Mouse (Mus musculus): ENCODE results near the gene Scnn1b.

The Scnn1b gene

DNA sequence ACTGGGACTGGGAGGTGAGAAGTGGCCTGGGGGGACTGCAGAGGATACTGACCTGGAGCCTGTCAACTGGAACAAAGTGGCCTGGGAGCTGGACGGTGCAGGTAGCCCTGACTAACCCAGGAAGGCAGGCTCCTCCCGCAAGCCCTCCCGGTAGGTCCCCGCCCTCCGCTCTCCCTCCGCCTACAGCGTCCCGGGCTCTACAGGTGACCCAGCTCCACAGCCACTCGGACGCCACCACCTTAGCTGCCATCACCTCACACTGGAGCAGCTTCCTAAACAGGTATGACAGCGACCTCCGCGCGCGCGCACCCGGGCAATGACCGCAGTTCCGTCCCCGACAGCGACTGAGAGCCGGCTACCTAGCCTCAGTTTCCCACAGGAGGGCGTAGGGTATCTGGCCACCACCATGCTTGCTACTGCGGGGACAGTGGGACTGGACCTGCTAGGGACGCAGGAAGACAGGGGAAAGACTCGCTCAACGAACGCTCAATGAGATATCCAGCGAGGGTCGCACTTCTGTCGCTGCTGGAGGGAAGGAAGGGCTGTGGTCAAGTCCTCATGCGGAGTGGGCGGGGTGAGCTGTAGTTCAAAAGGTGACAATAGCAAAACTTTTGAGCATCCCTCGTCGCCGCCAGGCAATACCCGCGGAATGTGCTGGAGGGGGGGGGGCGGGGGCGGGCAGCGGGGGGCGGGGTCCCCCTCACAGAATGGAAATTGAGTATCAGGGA, at the start of gene Scnn1b:
Gene Scnn1b (plus strand): TSS at position 181 of the 728 bp plus-strand sequence.
- no peak for DNase-seq (ENCODE audit: low read depth, low spot score)

DNA sequence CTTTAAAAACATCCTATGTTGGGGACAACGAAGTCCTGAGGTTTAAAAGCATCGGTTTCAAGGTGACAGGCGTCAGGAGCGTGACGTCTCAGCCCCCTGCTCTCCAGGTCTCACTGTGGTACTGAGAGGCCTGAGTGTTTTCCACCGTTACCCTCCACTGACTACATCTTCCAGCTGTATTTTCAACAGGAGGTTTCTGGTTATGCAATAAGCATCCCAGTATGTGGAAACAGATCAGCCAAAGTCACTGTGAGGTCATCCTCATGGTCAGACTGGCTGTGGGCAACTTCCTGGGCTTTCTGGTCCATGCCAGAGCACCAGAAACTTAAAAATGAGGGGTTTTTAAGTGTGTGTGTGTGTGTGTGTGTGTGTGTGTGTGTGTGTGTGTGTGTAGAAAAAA, 43.2 kb upstream of the Scnn1b start:
- no peak for DNase-seq (ENCODE audit: low read depth, low spot score)

GRCm38 (mm10) chr7:121828481-121828880, 36.4 kb upstream of the Scnn1b start:
- no peak for DNase-seq (ENCODE audit: low read depth, low spot score)

- DNase-seq (ENCODE audit: low read depth, low spot score) = no peak
These were observed 29.4 kb upstream of the Scnn1b start for GRCm38 (mm10) chr7:121835392-121835791.

- DNase-seq (ENCODE audit: low read depth, low spot score) = no peak
These were observed 28.0 kb upstream of the Scnn1b start for GRCm38 (mm10) chr7:121836827-121837226.

GRCm38 (mm10) chr7:121840810-121841209, 24.0 kb upstream of the Scnn1b start:
- no peak for DNase-seq (ENCODE audit: low read depth, low spot score)

- DNase-seq (ENCODE audit: low read depth, low spot score) = no peak
These were observed 22.6 kb upstream of the Scnn1b start for GRCm38 (mm10) chr7:121842234-121842633.

DNA sequence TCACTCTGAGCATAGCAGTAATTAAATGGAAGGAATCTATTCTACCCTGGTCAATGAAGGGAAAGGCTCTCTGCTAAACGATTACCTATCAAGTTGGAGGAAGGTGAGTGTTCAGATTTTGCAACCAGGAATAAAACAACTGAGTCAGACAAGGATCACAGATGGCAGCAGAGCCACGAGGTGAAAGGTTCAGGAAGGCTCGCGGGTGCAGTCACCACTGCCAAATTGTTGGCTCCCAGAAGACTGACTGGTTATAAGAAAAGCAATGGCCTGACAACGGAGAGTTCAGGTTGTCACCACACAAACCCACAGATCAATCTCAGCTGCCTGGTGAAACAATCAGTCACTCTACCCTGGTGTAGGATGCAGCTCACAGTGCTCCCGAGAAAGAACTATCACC, 18.9 kb upstream of the Scnn1b start:
- no peak for DNase-seq (ENCODE audit: low read depth, low spot score)

DNA sequence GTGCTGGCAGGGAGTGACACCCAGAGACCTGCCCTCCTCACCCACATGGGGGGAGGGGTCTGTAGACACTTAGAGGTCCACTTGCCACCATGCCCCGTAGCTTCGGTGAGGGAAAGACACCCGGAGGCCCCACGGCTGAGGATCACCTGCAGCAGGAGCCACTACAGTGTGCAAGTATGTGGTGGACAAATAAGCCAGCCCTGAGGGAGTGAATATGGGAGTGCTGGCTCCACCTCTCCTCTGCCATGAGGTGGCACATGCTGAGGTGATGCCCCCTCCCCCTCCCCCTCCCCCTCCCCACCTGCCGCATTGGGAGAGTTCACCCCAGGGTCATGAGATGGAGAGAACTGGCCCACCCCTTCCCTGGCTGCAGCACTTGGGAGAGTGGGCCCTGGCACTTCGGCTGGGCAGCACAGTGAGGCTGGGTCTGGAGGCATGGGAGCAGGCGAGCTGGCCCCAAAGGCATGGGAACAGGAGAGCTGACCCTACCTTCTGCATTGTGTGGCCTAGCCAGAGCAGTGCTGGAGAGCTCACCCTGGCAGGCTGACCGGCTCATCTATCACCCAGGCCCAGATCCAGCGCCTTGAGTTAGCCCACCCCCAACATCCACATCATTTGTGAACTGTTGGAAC, 16.2 kb upstream of the Scnn1b start:
- DNase-seq (ENCODE audit: low read depth, low spot score) = no peak

DNA sequence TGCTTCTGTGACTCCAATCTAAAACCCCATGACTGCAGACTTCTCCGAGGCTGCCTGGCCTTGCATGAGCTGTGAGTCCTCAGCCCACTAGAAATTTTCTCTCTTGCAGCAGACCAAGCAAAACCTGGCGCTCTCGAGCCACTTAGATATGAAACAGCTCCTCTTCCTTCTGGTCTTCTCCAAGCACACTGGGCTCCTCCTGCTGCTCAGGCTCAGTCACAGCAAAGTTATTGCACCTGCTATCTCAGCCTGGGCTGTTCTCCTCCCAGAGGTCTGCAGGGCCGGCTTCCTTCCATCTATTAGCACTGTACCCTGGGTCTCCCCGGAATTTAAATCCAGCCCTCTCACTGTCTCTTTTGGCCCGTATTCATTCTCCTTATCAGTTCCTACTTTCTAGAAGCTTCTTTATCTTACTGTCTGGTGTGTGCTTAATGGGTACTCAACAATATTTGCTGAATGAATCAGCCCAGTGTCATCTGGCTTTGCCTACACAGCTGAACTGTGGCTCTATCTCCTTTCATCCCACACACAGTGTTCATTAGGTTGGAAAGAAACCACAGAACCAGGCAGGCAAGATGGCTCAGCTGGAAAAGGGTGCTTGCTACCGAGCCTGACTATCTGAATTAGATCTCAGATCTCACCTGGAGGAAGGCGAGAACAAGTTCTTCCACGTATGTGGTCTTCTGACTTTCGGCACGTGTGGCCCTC, 7.5 kb upstream of the Scnn1b start:
- DNase-seq (ENCODE audit: low read depth, low spot score) = no peak

- no peak for DNase-seq (ENCODE audit: low read depth, low spot score)
These were observed 5.9 kb upstream of the Scnn1b start for GRCm38 (mm10) chr7:121858939-121859338.

DNA sequence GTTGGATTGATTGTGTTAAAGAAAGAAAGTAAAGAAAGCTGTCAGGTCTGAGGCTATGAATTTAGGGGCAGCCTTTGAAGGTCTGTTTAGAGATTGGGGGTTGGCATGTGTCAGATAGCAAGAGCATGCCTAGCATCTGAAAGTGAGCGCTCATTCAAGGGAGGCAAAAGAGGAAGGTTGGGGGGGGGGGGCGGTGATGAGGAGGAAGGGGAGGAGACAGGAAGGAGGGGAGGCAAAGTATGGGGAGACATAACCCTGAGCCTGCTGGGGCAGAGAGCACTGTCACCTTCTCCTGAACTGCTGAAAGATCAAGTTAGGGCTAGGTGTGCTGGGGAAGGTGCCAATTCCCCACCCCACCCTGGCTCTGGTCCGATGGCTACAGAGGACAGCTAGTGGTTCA, 6.8 kb downstream of the Scnn1b start:
- DNase-seq (ENCODE audit: low read depth, low spot score) = no peak

DNA sequence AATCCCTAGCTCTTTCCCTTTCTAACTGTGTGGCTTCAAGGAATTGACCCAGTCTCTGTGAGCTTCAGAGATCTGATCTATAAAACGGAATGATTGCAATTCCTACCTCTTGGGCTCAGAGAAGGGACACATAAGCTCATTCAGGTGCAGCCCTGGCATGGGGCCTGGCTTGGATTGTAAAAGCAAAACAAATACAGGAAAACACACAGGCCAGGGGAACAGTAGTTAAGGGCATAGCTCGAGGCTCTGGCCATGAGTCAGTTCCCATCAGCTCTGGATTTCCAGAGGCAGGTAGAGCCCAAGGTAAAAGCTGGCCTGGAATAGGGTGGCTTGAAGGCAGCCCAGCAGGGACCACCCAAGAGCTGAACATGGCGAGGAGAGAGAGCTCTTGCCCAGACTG, 9.2 kb downstream of the Scnn1b start:
- DNase-seq (ENCODE audit: low read depth, low spot score) = no peak

- DNase-seq (ENCODE audit: low read depth, low spot score) = no peak
These were observed 9.9 kb downstream of the Scnn1b start for GRCm38 (mm10) chr7:121874784-121875183.

DNA sequence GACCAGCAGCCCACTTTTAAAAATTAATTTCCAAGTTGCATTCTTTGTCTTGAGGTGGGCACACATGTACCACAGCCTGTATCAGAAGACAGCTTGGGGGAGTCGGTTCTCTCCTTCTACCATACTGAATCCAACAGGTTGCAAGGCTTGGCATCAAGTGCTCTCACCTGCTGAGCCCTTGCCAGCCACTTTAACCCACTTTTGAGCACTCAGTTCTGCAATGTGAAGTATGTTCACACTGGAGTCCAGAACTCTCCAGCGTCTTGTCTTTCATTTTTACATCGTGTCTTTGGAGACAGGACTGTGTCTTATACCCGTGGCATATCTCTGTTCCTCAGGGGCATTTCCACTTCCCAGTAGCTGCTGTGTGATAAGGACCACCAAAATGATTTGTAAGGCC, 15.4 kb downstream of the Scnn1b start:
- DNase-seq (ENCODE audit: low read depth, low spot score) = no peak

DNA sequence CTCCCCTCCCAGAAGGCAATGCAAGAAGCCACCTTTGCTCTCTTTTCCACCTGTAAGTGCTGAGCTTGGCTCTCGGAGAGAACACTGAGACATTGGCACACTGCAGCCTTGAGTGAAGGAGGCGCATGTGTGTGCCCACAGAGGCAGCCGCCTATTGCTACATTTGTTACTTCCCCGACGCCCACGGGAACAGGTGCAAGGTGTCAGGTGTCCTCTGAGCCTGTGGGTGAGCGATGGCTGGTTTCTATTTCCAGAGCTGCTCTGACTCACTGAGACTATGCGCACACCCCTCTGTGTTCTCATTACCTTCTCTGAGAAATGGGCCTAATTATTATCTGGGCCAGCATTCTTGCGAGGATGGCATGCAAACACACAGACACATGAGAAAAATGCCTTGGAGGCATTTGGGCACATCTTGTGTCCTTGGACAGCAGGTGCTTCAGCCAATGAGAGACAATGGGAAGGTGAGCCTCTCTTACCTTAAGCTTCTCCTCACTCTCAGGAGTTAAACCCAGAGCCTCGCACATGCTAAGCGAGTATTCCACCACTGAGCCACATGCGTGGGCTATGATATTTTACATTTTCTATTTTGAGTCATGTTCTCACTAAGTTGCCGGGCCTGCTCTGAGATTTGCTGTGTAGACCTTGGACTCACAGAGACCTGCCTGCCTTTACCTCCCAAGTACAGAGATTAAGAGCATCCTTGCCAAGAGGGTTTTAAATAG, 26.0 kb downstream of the Scnn1b start:
- peak; percentile 15 for DNase-seq (ENCODE audit: low read depth, low spot score)

GRCm38 (mm10) chr7:121896689-121897088, 31.9 kb downstream of the Scnn1b start:
- no peak for DNase-seq (ENCODE audit: low read depth, low spot score)

DNA sequence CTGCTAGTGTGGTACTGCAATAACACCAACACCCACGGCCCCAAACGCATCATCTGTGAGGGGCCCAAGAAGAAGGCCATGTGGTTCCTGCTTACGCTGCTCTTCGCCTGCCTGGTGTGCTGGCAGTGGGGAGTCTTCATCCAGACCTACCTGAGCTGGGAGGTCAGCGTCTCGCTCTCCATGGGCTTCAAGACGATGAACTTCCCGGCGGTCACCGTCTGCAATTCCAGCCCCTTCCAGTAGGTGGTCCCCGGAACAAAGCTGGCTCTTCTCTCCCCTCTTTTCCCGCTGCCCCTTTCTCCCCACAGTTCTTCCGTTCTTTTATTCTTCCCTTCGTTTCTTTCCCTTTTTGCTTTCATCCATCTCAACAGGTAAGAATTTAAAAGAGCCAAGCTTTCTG, 34.5 kb downstream of the Scnn1b start:
- DNase-seq (ENCODE audit: low read depth, low spot score) = no peak

DNA sequence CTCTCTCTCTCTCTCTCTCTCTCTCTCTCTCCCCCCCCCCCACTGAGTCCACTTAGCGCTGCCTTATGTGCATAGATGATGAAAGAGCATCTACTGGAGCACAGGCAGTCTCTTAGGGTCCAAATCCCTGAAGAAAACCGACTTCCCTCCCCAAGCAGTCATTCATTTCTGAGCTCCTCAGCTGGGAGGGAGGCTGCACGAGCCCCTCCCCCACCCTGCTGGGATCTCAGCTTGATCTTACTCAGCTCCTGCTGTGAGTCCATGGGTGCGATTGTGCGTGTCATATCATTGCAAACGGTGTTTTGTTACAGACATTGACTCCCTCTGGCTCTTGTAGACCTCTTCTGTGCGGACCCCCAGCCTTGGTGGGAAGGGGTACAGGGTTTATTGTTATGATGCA, 35.1 kb downstream of the Scnn1b start:
- no peak for DNase-seq (ENCODE audit: low read depth, low spot score)

DNA sequence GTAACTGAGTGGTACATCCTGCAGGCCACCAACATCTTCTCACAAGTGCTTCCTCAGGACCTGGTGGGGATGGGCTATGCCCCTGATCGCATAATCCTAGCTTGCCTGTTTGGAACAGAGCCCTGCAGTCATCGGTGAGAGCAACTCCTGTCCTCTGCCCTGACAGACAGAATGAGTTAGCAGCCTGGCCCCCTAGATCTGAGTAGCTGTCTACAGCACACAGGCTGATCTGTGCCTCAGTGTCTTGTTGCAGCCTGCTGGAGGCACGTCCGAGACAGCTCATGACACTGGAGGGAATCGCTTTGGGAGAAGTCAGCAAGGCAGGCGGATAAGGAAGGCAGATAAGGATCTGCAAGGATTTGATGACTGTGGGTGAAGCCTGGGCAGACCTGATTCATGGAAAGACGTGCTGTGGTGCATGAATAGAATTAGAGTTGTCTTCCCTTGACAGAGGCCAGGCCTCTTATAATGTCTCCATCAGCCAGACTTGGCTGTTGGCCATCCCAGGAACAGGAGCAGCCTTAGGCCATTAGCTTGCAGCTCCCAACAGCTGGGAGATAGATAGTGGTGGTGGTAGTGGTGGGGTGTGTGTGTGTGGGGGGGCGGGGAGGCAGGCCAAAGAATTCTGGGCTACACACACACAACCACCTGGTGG, 38.0 kb downstream of the Scnn1b start:
- no peak for DNase-seq (ENCODE audit: low read depth, low spot score)

DNA sequence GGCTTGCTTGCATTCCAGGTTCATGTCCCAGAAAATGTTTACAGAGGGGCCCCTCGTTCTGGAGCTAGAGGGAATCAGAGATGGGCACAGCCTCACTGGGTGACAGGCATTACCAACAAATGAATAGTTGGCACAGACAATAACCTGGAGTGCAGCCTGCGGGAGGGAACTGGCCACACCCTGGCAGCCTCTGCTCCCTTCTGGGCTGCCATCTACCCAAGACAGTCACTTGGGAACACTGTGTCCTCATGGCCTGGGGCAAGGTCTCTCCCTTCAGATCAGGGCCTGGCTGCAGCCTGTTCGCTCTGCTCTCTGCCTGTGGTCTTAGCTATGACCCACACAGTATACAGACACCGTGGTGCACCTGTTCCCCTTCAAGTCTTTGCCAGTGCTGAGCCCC, 42.0 kb downstream of the Scnn1b start:
- DNase-seq (ENCODE audit: low read depth, low spot score) = no peak

- DNase-seq (ENCODE audit: low read depth, low spot score) = no peak
These were observed 47.4 kb downstream of the Scnn1b start for GRCm38 (mm10) chr7:121912250-121912649.
